Mouse (Mus musculus) regulatory T cell (primary cell): ENCODE data around the gene Zfp398.

Experiments used
- in situ Hi-C: fragments of 300-600 bp; cut with MboI, MseI; formaldehyde crosslinking; loops from one replicate; pipeline ENCODE4 v1.15.1; 2025; ENCODE audit warnings: high pct_unique_total_duplicates

Gene Zfp398

GRCm38 (mm10) chr6:47899416-47899815, 64.0 kb downstream of the Zfp398 start:
- in situ Hi-C loops: no loop called here

- in situ Hi-C loops: no loop called here
Observed at GRCm38 (mm10) chr6:47903587-47903986, 68.1 kb downstream of the Zfp398 start.

GRCm38 (mm10) chr6:47904361-47904760, 68.9 kb downstream of the Zfp398 start:
- in situ Hi-C loops: no loop called here

- in situ Hi-C loops: no loop called here
Observed at GRCm38 (mm10) chr6:47904917-47905695, 69.6 kb downstream of the Zfp398 start.

- in situ Hi-C loops: no loop called here
Observed at GRCm38 (mm10) chr6:47906326-47906725, 70.9 kb downstream of the Zfp398 start.

GRCm38 (mm10) chr6:47909007-47909406, 73.5 kb downstream of the Zfp398 start:
- in situ Hi-C loops: no loop called here

- in situ Hi-C loops: no loop called here
Observed at GRCm38 (mm10) chr6:47911650-47912049, 76.2 kb downstream of the Zfp398 start.

- in situ Hi-C loops: no loop called here
Observed at GRCm38 (mm10) chr6:47912991-47913390, 77.5 kb downstream of the Zfp398 start.

- in situ Hi-C loops: no loop called here
Observed at GRCm38 (mm10) chr6:47917051-47917450, 81.6 kb downstream of the Zfp398 start.

- in situ Hi-C loops: no loop called here
Observed at GRCm38 (mm10) chr6:47918768-47919274, 83.4 kb downstream of the Zfp398 start.

- in situ Hi-C loops: no loop called here
Observed at GRCm38 (mm10) chr6:47919646-47920446, 84.4 kb downstream of the Zfp398 start.

- in situ Hi-C loops: no loop called here
Observed at GRCm38 (mm10) chr6:47920447-47921340, 85.2 kb downstream of the Zfp398 start, which contains the start of gene Zfp212. Zfp212 (plus strand) TSS chr6:47920476.
